Mouse (Mus musculus) limb, embryonic 14.5 days (tissue): ENCODE measurements around the gene Nudt1. TPM values are rescaled to one million over a fixed set of nuclear protein-coding genes. Genes with fewer than 3 reads are reported as not detected.

ENCODE experiments used
- ATAC-seq: fragments of 200-750 bp; cut with Nextera tagmentation; 2 replicates; pipeline ENCODE4 v1.8.0; 2017; ENCODE audit warnings: low read depth, moderate number of reproducible peaks, moderate TSS enrichment; ENCODE audit not compliant: low FRiP score
- DNase-seq: peaks from one replicate; pipeline ENCODE4 v3.0.0-alpha.2; 2015; ENCODE audit warnings: low spot score
- H3K27ac ChIP-seq: fragments of 300-500 bp; sonication (generic); replicated peaks from 2 replicates; pipeline ENCODE4 v1.5.1; 2014; ENCODE audit warnings: low read depth, mild to moderate bottlenecking, low read length, moderate library complexity, mixed read lengths
- H3K27me3 ChIP-seq: fragments of 300-500 bp; sonication (generic); 2 replicates; pipeline ENCODE4 v1.6.1; 2014; ENCODE audit warnings: low read length, mixed read lengths; ENCODE audit not compliant: control insufficient read depth, insufficient read depth
- H3K36me3 ChIP-seq: fragments of 300-500 bp; sonication (generic); 2 replicates; pipeline ENCODE4 v1.6.1; 2014; ENCODE audit warnings: mild to moderate bottlenecking, low read length, moderate library complexity, mixed read lengths; ENCODE audit not compliant: control insufficient read depth, insufficient read depth
- H3K4me1 ChIP-seq: fragments of 300-500 bp; sonication (generic); 2 replicates; pipeline ENCODE4 v1.6.1; 2014; ENCODE audit warnings: antibody characterized with exemption, low read length, mixed read lengths; ENCODE audit not compliant: control insufficient read depth, insufficient read depth
- H3K4me2 ChIP-seq: fragments of 300-500 bp; sonication (generic); replicated peaks from 2 replicates; pipeline ENCODE4 v1.6.1; 2014; ENCODE audit warnings: low read depth, mild to moderate bottlenecking, low read length, moderate library complexity; ENCODE audit not compliant: severe bottlenecking
- H3K4me3 ChIP-seq: fragments of 300-500 bp; sonication (generic); replicated peaks from 2 replicates; pipeline ENCODE4 v1.5.1; 2014; ENCODE audit warnings: low read length
- H3K9ac ChIP-seq: fragments of 300-500 bp; sonication (generic); 2 replicates; pipeline ENCODE4 v1.6.1; 2014; ENCODE audit warnings: mild to moderate bottlenecking, low read depth, low read length, moderate library complexity; ENCODE audit not compliant: severe bottlenecking
- H3K9me3 ChIP-seq: fragments of 300-500 bp; sonication (generic); 2 replicates; pipeline ENCODE4 v1.6.1; 2016; ENCODE audit warnings: low read length; ENCODE audit not compliant: control insufficient read depth
- POLR2A ChIP-seq: fragments of 200-500 bp; IDR thresholded peaks from 2 replicates; pipeline ENCODE4 v1.8.0; 2012; ENCODE audit warnings: inconsistent platforms, mild to moderate bottlenecking, moderate library complexity, borderline replicate concordance; ENCODE audit not compliant: insufficient read depth, insufficient read length; ENCODE audit errors: extremely low read depth
- WGBS: fragments of 180-500 bp; shearing (Covaris S2); extraction: QIAGEN DNeasy Blood & Tissue Kit; methylation state at CpG from one replicate; pipeline ENCODE4 v1.1.7; 2014; 5-methylcytosine and 5-hydroxymethylcytosine counted together
- polyA plus RNA-seq, 2 experiments: library from polyadenylated mRNA; depleted of rRNA in 1 of 2; stranded (reverse) in 1 of 2; unstranded in 1 of 2; fragments of >200 nt; fragmentation: Nextera tagmentation in 1 of 2; extraction: Ambion mirVana in 1 of 2; gene quantifications; 2 replicates each; pipeline versions ENCODE4 v1.2.1 to v1.2.3; 2012 to 2014

The Nudt1 gene
- polyA plus RNA-seq, 2 experiments, result 31.0 to 35.3 TPM

GRCm38 (mm10) chr5:140339836-140340235 lies 18.4 kb downstream of the Nudt1 start:
- H3K4me1 ChIP-seq, result no peaks in the 10 kb centered on the region
- H3K36me3 ChIP-seq, result peaks cover 44% of the 10 kb centered on the region
- TF ChIP-seq POLR2A, result no peak
- H3K27me3 ChIP-seq, result no peaks in the 10 kb centered on the region
- 54% methylated on average over 3 of the region's 3 CpGs for WGBS
- H3K9me3 ChIP-seq, result peaks cover 3% of the 10 kb centered on the region; the same call in 1 of the 2 replicates
- no peak overlapping the region for H3K4me3 ChIP-seq
- no peak overlapping the region for H3K4me2 ChIP-seq
- no peak for DNase-seq
- H3K27ac ChIP-seq, result no peak overlapping the region
- no peak overlapping the region for H3K9ac ChIP-seq
- ATAC-seq, result no peak

GRCm38 (mm10) chr5:140342880-140343279 lies 21.4 kb downstream of the Nudt1 start:
- H3K36me3 ChIP-seq, result peaks cover 64% of the 10 kb centered on the region
- H3K27ac ChIP-seq, result no peak overlapping the region
- H3K4me1 ChIP-seq, result no peaks in the 10 kb centered on the region
- no peak for DNase-seq
- no peak overlapping the region for H3K4me3 ChIP-seq
- no peaks in the 10 kb centered on the region for H3K27me3 ChIP-seq
- TF ChIP-seq POLR2A, result no peak
- ATAC-seq, result no peak
- WGBS, result 86% methylated on average over 4 of the region's 4 CpGs
- H3K9me3 ChIP-seq, result peaks cover 3% of the 10 kb centered on the region; the same call in 1 of the 2 replicates
- no peak overlapping the region for H3K4me2 ChIP-seq
- H3K9ac ChIP-seq, result no peak overlapping the region

DNA sequence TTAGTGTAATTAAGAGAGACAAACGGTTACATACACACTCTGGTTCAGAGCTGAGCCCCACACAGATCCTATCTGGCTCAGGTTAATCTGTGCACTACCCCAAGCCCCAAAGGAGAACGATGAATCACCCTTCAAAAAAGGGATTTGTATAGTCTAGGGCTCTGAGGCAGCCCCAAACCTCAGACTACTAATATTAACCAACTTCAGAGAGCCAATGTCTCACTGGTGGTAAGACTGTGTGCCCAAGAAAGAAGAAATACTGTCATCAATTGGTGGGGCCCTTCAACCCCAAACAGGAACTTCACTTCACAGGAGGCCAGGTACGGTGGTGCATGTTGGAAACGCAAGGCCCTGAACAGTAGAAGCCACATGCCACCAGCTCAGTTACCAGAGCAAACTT lies 23.8 kb downstream of the Nudt1 start:
- Histone ChIP-seq H3K4me3 (no peak overlapping the region), H3K36me3 (peaks cover 59% of the 10 kb centered on the region), H3K9me3 (no peaks in the 10 kb centered on the region), H3K4me2 (no peak overlapping the region), H3K4me1 (no peaks in the 10 kb centered on the region), H3K9ac (no peak overlapping the region), H3K27me3 (no peaks in the 10 kb centered on the region), H3K27ac (no peak overlapping the region)
- DNase-seq (no peak), ATAC-seq (no peak)
- no peak for TF ChIP-seq POLR2A
- 97% methylated on average over 4 of the region's 4 CpGs for WGBS

- H3K4me2 ChIP-seq, result no peak overlapping the region
- no peak overlapping the region; the same call in 1 of the 2 replicates for H3K9ac ChIP-seq
- DNase-seq, result no peak
- H3K4me3 ChIP-seq, result no peak overlapping the region
- H3K27ac ChIP-seq, result no peak overlapping the region
- no peak for TF ChIP-seq POLR2A
- no peaks in the 10 kb centered on the region for H3K27me3 ChIP-seq
- 61% methylated on average over 1 of the region's 1 CpGs for WGBS
- no peaks in the 10 kb centered on the region for H3K4me1 ChIP-seq
- no peaks in the 10 kb centered on the region for H3K9me3 ChIP-seq
- ATAC-seq, result no peak
- peaks cover 52% of the 10 kb centered on the region for H3K36me3 ChIP-seq
Observed at GRCm38 (mm10) chr5:140346050-140346449, 24.6 kb downstream of the Nudt1 start.

DNA sequence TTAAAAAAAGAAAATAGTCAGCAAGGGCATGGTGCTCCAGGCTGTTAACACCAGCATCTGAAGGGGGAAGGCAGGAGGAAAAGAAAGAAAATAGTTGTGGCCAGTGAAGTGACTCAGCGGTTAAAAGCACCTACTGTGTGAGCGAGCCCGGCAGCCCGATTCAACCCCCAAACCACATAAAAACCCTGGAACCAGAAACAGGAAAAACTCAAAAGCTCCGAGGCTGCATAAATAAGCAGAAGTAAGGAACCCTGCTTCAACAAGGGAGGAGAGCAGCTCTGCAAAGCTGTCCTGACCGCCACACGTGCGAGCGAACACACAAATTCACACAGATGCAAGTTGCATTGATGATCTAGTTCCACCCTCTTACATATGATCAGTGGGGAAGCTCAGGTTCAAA lies 28.4 kb downstream of the Nudt1 start:
- no peak for DNase-seq
- no peak for TF ChIP-seq POLR2A
- no peaks in the 10 kb centered on the region for H3K27me3 ChIP-seq
- ATAC-seq, result no peak
- peaks cover 60% of the 10 kb centered on the region for H3K36me3 ChIP-seq
- H3K4me2 ChIP-seq, result no peak overlapping the region
- WGBS, result 93% methylated on average over 9 of the region's 9 CpGs
- no peaks in the 10 kb centered on the region for H3K9me3 ChIP-seq
- no peak overlapping the region for H3K9ac ChIP-seq
- H3K4me3 ChIP-seq, result no peak overlapping the region
- H3K4me1 ChIP-seq, result no peaks in the 10 kb centered on the region
- H3K27ac ChIP-seq, result no peak overlapping the region
